Mouse (Mus musculus): ENCODE data around the gene Tnfrsf1a.

The Tnfrsf1a gene

DNA sequence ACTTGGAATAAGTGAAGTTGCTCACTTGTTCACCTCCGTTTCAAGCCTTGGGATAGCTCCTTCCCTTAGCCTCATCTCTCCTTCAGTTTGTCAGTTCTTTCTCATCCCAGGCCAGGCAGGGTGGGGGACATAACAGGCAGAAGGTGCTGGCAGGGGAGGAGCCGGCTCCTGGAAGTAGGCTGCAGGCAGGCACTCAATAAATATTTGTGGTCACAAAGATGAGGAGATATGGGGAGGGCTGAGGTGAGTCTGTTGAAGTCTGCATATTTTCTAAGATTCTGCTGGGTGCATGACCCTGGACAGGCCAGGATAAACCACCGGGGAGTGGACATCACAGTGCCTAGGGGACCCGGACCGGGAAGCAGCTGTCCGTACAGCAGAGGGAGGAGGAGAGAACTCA lies 25.6 kb upstream of the Tnfrsf1a start:
- DNase-seq (ENCODE audit: low read depth): no peak

DNA sequence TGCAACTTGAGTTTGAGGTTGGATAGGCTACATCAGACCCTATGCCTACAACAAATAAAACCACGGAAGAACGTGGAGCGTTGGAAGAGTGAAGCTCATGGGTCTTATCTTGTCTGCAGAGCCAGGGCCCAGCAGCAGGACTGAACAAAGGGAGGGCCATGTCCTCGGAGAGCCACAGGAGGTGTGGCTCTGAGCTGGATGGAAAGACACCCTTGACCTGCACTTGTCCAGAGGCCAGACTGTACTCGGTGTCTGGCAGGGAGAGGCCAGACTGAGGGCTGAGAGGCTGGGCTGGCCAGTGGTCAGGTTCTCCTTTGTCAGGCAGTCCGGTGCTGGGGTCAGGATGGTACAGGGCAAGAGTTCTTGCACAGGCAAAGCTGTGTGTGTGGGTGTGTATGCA lies 23.8 kb upstream of the Tnfrsf1a start:
- DNase-seq (ENCODE audit: low read depth): no peak

DNA sequence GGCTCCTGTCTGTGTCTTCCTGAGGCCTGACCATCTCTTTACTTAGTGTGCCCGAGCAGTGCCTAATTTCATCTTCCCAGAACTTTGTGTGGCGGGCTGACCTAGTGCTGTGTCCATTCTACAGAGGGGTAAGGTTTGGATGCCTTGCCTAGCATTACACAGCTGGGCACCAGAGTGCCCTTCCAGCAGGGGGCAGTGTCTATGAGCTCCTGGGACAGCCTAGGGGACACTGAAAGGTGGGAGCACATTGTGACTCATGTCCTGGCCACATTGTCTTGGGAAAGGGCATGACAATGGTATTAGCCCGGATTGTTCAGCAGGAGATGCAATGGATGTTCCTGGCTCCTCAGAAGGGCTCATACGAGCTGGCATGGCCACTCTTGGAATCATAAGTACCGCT lies 20.9 kb upstream of the Tnfrsf1a start:
- DNase-seq (ENCODE audit: low read depth): no peak

DNA sequence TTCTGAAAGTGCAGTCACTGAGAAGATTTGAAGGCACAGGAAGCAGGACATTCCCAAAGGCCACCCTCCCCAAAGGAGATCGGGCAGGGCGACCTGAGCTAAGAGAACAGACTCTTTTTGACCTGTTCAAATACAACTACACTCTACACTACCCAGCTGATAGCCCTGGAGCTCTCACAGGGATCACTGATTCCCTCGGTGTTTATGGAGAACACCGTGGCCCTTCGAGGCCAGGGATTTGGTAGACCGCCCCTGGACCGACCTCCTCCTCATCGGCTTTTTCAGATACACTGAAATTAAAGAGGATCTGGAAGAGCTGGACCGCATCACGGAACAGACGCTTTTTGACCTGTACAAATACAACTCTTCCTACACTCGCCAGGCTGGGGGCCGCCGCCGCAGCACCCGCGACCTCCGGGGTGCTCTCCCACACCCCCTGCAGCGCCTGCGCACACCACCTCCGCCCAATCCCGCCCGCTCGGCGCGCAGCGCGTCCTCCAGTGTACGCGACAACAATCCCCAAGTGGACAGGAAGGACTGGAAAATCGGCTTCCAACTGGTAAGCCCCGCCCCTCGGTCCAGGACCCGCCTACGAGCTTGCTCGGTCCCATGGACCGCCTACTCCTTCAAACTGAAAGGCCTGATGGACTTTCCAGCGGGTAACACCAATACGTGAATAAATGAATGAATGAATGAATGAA lies 18.4 kb upstream of the Tnfrsf1a start:
- no peak for DNase-seq (ENCODE audit: low read depth)

DNA sequence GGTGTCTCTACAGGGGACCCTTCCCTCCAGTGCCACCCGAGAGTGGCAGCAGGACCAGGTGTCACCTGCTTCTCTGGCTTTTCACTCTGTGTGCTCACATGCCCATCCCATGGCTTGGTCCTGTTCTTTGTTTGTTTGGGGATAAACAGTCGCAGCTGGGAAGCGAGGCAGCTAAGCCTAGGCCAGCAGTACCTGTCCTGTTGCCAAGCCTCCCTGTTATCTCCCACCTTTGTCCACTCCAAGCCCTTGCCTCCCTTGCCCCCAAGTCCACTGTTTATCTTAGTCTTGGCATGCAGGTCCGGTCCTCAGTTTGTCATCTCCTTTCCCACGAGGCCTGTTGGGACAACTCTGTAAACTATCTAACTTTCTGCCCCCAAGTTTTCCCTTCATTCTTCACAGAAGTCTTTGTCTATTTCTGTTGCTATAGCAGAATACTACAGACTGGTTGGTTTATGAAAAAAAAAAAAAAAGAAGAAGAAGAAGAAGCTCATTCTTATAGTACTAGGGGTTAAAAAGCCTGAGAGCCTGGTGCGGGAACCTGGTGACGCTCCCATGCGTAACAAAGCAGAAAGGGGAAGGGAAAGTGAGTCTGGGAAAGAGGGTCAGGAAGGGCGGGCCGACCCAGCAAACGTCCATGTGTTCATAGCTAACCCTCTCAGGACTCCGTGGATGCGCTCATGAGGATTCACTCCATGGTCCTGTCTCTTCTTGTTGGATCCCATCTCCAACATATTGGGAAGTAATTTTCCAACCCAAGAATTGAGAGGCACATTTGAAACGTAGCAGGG lies 15.9 kb upstream of the Tnfrsf1a start:
- DNase-seq (ENCODE audit: low read depth): no peak

DNA sequence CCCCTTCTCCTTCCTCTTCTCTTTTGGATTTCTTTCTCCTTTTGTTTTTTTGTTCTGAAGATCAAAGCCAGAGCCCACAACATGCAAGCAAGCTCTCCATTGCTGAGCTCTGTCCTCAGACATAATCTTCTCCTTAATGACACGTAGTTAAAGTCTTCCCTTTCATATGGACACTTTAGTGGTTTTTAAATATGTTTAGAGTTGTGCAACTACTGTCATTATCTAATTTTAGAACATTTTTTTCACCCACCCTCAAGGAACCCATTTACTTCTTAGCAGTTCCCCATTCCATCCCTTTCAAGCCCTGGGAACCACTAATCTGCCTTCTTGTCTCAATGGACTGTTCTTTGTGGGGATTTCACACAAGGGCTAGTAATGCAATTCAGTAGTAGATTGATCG lies 14.8 kb upstream of the Tnfrsf1a start:
- no peak for DNase-seq (ENCODE audit: low read depth)

DNA sequence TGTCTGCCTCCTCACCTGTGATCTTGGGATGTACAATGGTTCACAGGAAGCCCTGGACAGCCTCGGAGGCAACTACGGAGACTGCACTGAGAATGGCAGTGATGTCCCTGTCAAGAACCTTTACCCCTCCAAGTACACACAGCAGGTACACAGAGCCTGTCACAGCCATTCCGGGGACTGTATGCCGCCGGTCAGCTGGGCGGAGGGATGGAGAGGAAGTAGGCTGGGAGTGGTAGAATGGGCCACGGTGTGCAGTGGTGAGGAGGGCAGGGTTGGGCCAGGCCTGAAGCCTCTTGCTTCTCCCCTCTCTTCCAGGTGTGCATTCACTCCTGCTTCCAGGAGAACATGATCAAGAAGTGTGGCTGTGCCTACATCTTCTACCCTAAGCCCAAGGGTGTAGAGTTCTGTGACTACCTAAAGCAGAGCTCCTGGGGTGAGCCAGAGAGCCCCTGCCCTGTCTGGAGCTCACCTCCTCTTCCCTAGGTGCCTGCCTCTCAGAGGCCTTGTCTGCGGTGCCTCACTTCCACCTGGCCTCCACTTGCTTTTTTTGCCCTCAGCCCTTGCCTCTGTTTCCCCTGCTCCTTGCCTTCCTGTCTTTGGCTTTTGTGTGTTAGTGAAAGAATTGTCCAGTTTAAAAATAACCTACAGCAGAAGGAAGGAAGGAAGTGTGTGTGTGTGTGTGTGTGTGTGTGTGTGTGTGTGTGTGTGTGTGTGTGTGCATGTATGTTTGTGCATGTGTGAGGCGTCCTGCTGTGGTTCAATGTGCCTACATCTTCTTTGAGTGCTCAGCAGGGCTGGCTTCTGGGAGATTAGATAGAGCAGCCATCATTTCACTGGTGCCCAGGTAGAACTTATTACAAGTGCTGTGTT lies 10.1 kb upstream of the Tnfrsf1a start:
- DNase-seq (ENCODE audit: low read depth): no peak

DNA sequence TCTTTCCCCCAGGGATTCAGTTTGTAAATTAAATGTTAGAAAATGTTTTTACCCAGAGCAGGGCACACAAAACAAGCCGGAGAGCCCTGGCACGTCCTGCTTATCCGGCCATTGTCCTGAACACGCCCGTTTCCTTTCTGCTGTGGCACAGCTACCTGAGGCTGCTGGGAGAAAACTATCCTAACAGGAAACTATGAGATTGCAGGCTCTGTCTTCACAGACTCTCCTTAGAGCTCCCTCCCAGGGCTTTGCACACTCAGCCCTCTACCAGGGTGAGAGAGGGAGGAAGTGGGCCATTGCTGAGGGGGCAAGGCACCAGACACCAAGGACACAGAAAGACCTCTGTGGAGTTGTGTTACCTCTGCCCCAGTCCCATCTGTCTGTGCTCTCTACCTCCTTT lies 8.9 kb upstream of the Tnfrsf1a start:
- DNase-seq (ENCODE audit: low read depth): no peak

DNA sequence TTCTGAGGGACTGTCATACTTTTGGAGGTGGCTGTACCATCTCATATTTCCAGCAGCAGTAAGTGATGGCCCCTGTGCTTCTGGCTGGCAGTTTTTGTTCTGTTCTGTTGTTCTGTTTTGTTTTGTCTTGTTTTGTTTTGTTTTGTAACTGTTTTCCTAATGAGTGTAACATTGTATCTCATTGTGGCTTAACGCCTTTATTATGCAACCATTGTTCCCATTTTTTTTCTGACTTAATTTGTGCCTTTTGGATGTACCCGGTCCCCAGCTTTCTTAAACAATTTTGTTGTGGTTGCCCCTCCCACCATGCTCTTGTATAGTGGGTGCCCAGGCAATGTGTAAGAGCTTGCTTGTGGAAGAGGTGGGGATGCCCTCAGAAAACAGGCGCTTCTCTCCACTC lies 7.0 kb upstream of the Tnfrsf1a start:
- no peak for DNase-seq (ENCODE audit: low read depth)

DNA sequence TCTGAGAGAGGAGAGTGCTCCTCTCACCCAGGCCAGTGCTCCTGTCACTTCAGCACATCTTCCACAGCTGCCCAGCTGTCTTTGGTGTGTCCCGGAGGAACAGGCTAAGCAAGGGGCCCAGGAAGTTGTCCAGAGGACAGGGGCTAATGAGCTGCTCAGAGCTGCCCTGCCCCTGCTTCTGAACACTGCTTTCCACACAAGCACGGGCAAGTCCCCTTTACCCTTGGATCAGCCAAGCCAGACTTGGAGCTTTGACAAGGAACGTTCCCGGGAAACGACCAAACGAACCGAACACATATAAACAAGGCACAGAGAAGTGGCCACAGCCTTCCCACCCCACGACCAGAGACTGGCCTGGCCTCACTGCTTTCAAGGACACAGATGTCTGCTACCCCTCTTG lies 5.1 kb upstream of the Tnfrsf1a start:
- no peak for DNase-seq (ENCODE audit: low read depth)

DNA sequence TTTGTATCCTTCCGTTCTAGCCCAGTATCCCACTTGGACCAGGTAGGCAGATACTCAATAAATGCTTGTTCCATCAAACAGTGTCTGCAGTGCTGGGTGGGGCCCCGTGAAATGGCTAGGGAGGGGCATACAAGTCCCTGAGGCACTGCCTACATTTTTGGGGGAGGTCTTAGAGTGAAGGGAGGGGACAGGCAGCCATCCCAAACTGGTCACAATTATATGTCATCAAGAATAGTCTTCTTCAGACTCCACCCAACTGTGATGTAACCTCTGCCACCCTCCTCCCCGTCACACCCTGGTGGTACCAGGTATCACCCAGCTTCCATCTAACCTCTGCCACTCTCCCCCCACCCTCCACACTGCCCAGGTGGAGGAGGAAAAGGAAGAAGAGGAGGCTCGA lies 4.3 kb upstream of the Tnfrsf1a start:
- DNase-seq (ENCODE audit: low read depth): no peak

DNA sequence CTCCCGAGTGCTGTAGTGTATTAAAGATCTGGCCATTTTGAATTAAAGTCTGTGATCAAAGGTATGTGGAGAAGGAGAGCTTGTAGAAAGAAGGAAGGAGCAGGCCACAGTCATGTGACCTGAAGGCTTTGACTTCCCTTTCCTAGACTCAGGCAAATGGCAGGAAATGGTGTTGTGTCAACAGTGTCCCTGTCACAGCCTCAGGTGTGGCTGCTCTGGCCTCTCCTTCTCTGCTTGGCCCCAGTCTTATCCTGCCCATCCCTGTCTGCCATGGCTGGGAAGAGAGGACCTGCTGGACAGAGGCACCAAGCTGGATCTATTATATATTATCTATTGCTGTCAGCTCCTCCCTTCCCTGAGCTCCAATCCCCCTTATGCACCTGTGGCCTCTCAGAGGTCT lies 3.5 kb upstream of the Tnfrsf1a start:
- no peak for DNase-seq (ENCODE audit: low read depth)

DNA sequence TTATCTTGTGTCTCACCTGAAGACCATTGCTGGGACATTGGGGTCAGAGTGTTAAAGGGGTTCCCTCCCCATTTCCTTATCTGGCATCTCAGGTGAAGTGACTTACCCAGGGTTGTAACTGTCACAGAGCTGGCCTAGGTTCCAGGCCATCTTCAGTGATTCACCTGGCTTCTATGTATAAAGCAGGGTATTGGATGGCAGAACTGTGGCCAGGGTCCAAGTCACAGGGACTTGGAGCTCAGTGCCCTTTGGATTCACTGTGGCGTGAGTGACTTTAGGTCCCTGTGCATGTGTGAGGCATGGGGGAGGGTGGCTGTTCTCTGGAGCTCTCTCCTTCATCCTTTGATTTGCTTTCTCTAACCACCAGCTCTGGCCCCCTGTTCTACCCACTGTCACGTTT lies 3.1 kb upstream of the Tnfrsf1a start:
- DNase-seq (ENCODE audit: low read depth): no peak

DNA sequence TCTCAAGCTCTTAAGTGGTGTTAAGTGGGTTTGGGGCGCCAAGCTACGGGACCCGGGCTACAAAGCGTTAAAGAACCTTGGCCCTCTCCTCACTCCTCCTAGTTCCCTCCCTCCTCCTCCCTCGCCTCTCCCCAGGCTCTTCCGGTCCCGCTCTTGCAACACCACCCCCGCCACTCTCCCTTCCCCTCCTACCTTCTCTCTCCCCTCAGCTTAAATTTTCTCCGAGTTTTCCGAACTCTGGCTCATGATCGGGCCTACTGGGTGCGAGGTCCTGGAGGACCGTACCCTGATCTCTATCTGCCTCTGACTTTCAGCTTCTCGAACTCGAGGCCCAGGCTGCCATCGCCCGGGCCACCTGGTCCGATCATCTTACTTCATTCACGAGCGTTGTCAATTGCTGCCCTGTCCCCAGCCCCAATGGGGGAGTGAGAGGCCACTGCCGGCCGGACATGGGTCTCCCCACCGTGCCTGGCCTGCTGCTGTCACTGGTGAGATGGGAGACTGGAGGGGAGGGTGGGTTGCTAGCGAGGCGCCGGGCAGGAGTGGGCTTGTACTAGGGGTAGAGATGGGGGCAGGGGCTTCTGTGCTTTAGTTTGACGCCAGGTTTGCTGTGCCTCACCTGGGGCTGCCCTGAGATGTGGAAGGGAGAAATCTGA lies 541 bp downstream of the Tnfrsf1a start:
- no peak for DNase-seq (ENCODE audit: low read depth)

DNA sequence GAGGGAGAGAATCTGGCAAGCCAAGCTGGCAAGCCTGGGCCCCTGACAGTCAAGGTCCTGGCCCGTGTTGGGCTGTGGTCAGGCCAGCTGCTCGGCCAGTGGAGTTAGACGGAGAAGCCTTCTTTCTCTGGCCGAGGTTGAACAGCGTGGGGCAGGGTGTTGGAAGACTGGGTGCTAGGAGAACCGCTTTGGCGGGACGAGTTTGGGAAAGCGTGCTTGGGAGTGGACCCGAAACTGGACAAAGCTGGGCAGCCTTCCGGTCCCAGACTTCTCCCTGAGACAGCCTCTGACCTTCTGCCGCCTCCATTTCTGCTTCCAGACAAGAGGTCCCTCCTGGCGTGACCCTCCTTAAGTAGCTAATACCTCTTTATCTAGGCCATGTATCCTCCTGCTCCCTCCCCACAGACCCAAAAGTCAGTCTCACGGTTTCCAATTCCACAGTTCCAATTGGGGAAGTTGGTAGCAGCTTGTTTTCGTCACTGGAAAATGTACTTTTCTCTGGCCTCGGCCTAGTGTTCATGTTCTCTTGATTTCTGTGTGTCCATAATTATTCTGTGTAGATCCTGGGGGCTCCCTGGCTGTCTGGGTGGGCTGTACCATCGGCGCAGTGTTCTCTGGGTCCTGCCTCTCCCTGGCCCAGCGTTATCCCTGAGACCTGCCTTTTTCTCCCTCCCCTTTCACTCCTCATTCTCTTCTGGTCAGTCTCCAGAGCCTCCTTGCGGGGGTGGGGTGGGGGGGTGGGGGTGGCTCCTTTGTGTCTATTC lies 1.3 kb downstream of the Tnfrsf1a start:
- no peak for DNase-seq (ENCODE audit: low read depth)

DNA sequence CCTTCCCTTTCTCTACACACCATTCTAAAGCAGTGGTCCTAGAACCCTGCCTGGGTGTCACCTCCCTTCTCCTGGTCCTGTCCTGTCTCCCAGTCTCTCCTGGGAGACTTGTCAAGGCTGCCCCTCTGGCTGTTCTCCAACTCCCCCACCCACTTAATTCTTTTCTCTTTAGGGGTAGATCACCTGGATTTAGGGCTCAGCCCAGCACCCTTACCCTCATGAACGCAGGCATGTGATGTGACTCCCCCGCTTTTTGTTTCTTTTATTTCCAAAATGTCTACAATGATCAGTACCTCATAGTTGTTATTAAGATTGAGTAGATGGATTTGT lies 1.8 kb downstream of the Tnfrsf1a start:
- no peak for DNase-seq (ENCODE audit: low read depth)

DNA sequence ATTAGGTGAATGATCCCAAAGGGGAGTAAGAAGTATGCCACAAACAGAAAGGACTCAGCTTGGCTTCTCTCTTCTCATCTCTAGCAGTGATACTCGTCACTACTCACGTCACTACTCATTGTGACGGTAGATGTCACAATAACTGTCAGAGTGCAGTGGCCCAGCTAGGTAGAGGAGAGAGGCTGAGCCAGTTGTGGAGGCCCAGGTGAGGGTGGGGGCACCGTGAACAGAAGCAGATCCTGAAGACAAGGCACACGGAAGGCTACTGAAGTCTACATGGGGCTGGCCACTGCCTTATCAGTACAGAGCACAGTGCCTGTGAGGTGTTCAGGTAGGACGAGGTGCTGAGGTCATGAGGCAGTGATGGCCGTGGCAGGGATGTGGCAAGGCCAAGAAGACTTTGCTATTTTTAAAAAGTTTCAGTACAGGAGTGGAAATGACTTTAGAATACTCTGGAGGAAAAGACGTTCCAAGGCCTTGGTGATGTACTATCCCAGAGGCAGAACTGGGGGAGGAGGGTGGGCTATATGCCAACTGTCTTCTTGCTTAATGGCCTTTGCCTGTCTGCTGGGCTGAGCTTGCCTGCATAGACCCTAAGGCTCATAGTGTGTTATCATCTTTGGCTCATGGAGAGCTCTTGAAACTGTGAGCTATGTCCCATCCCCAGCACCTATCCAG lies 2.3 kb downstream of the Tnfrsf1a start:
- DNase-seq (ENCODE audit: low read depth): no peak

DNA sequence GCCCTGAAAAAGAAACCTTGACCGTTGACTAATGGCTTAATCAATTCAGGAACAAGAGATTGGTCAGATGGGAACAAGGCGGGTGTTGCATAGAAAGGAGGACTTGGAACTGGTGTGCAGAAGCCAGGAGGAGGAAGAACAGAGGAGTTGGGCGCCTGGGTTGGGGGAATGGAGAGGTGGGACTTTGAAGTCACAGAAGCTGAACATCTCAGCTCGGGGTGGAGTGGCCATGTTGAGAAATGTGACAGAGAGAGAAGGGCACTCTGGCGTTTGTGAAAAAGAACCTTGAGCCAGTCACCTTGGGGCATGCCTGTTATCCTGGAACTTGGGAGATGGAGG lies 2.9 kb downstream of the Tnfrsf1a start:
- no peak for DNase-seq (ENCODE audit: low read depth)

DNA sequence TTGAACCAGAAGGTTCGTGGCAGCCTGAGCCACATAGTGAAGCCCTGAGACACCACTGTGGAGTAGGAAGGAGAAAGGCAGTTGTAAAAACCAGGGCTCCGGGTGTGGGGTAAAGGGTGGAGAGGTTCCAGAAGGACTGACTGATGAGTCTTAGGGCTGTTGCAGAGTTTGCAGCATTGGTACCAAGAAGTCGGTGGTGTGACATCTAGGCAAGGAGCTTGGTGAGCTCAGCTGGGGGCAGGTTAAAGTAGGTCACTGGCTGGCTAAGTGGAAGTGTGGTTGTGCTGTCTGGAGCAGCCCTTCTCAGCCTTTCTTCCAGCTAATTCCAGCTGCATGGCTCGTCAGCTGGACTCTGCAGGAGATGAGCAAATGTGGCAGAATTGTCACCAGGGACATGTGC lies 3.6 kb downstream of the Tnfrsf1a start:
- no peak for DNase-seq (ENCODE audit: low read depth)

DNA sequence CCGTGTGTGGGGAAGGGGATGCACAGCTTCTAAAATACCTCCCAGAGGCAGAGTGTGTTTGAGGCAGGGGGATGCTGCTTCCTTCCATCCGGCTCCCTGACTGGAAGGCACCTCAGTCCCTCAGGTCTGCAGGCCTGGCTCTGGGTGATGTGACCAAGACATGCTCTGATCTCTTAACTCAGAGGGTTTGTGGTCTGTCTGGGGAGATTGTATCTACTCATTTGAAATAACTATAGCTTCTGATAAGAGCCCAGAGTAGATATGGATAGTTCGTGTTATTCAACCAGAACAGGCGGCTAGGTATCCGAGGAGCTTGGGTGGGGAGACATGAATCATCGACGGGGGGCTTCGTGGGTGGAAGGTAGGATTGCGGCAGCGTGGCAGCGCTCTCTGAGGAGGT lies 4.1 kb downstream of the Tnfrsf1a start:
- DNase-seq (ENCODE audit: low read depth): no peak

DNA sequence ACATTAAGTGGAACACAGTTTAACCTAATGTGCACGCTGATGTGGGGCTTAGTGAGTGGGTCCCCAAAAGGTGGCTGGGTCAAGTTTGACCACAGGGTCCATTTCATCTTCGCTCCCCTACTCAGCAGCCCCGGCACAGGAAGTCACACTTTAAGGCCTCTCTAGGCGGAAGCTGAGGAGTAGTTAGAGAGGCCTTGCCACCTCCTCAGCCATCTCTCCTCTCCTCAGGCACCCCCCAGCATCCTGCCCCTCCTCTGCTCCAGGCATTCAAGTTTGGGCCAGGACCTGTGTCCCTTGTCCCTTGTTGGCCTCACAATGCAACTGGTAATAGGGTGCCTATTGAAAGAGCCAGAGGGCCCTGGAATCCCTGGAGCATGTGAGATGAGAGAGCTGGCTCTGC lies 4.5 kb downstream of the Tnfrsf1a start:
- no peak for DNase-seq (ENCODE audit: low read depth)

All from c-Kit-positive CD71-negative TER-119-negative erythroid progenitor cells, embryonic 14.5 days (primary cell).